Mouse (Mus musculus) liver, embryonic 14.5 days (tissue): ENCODE results near the gene Jarid2.

Experiments used
- CTCF ChIP-seq: IDR thresholded peaks from 2 replicates; pipeline ENCODE4 v1.5.1; 2016; ENCODE audit warnings: antibody characterized with exemption, low read depth, control low read depth
- EP300 ChIP-seq: IDR thresholded peaks from 2 replicates; pipeline ENCODE4 v1.6.1; 2016; ENCODE audit warnings: antibody characterized with exemption, low read depth

GRCm38 (mm10) chr13:44796775-44797174, 67.5 kb downstream of the Jarid2 start:
- TF ChIP-seq EP300 (no peak), CTCF (no peak)
